Mouse (Mus musculus) spleen, adult 2 months (tissue): ENCODE measurements at regions not wholly inside any gene's neighbourhood (a gene's known extent, or its start where the extent isn't known, plus 50 kb on each side); places are given as distances from the start of the nearest gene placed in this dataset.

ENCODE experiments used
- DNase-seq, 2 experiments: peaks; one replicate each; pipeline versions ENCODE4 v3.0.0 to v3.0.0-alpha.2; 2012 to 2021; ENCODE audit warnings: low spot score in 2 of 2, low read depth in 1 of 2
- H3K27ac ChIP-seq: fragments of 200-500 bp; 2 replicates; pipeline ENCODE4 v1.5.1; 2012; ENCODE audit warnings: low read length, inconsistent platforms; ENCODE audit not compliant: insufficient read depth
- H3K27me3 ChIP-seq: fragments of 200-500 bp; 2 replicates; pipeline ENCODE4 v1.6.1; 2012; ENCODE audit warnings: mild to moderate bottlenecking, moderate library complexity, low read length, inconsistent platforms; ENCODE audit not compliant: control insufficient read depth, insufficient read depth
- H3K36me3 ChIP-seq: fragments of 200-500 bp; 2 replicates; pipeline ENCODE4 v1.6.1; 2012; ENCODE audit warnings: mild to moderate bottlenecking, low read length, inconsistent platforms; ENCODE audit not compliant: control insufficient read depth, insufficient read depth
- H3K4me1 ChIP-seq: fragments of 200-500 bp; 2 replicates; pipeline ENCODE4 v1.6.1; 2011; ENCODE audit warnings: inconsistent platforms; ENCODE audit not compliant: control insufficient read depth, insufficient read depth, insufficient read length
- H3K4me3 ChIP-seq: fragments of 200-500 bp; 2 replicates; pipeline ENCODE4 v1.5.1; 2011; ENCODE audit warnings: mild to moderate bottlenecking, inconsistent platforms; ENCODE audit not compliant: insufficient read depth, insufficient read length; ENCODE audit errors: extremely low read depth
- CTCF ChIP-seq: fragments of 200-500 bp; IDR thresholded peaks from 2 replicates; pipeline ENCODE4 v1.5.1; 2011; ENCODE audit warnings: mild to moderate bottlenecking, inconsistent platforms; ENCODE audit not compliant: insufficient read depth, insufficient read length, insufficient replicate concordance; ENCODE audit errors: extremely low read depth
- POLR2A ChIP-seq: fragments of 200-500 bp; IDR thresholded peaks from 2 replicates; pipeline ENCODE4 v1.6.1; 2011; ENCODE audit warnings: low read depth, low read length, inconsistent platforms
- whole genome bisulfite sequencing: fragments of 180-500 bp; shearing (Covaris S2); methylation state at CpG from one replicate; pipeline ENCODE4 v1.1.7; 2018; 5-methylcytosine and 5-hydroxymethylcytosine counted together

- no peak overlapping the region for H3K27ac ChIP-seq
- H3K27me3 ChIP-seq = no peaks in the 10 kb centered on the region
- 90% methylated on average over 11 of the region's 11 CpGs for whole genome bisulfite sequencing
- H3K4me1 ChIP-seq = no peaks in the 10 kb centered on the region
- H3K36me3 ChIP-seq = no peaks in the 10 kb centered on the region
- DNase-seq = no peak
- H3K4me3 ChIP-seq = no peak overlapping the region
- TF ChIP-seq POLR2A (no peak), CTCF (no peak)
Measured at GRCm38 (mm10) chr7:130041402-130041965, 449.8 kb downstream of the Wdr11 start.

DNA sequence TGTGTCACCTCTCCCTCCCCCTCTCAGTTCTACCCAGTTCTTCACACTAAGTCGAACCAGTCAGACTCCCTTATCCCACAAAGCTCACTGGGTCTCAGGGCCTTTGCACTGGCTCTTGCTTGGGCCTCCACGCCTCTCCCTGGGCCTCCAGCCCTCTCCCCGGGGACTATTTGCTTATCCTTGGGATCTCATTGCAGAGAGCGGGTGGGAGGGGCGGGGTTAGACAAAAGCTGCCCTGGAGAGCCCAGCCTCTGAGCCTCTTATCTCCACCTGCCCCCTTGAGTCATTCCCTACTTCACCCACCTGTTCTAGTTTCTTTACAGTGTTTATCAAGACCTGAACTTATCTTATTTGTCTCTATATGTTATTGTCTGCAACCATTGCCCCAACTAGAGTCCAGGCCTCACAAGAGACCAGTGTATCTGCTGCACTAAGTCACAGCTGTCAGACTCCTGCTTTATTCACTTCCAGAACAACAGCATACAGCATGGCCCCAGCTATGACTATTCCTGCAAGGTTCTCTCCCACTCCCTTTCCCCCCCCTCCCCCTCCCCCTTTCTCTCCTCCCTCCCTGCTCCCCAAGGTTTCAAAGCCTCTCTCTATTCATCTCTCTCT lies 450.7 kb downstream of the Wdr11 start:
- TF ChIP-seq CTCF (no peak), POLR2A (no peak)
- Histone ChIP-seq H3K36me3 (no peaks in the 10 kb centered on the region), H3K4me1 (no peaks in the 10 kb centered on the region), H3K27me3 (no peaks in the 10 kb centered on the region), H3K4me3 (no peak overlapping the region), H3K27ac (no peak overlapping the region)
- DNase-seq = no peak
- WGBS = 81% methylated on average over 5 of the region's 5 CpGs

GRCm38 (mm10) chr7:130043397-130044234 lies 452.0 kb downstream of the Wdr11 start:
- no peak overlapping the region for H3K27ac ChIP-seq
- TF ChIP-seq CTCF (no peak), POLR2A (no peak)
- no peaks in the 10 kb centered on the region for H3K36me3 ChIP-seq
- H3K4me1 ChIP-seq = no peaks in the 10 kb centered on the region
- no peaks in the 10 kb centered on the region for H3K27me3 ChIP-seq
- 79% methylated on average over 21 of the region's 21 CpGs for WGBS
- no peak overlapping the region for H3K4me3 ChIP-seq
- DNase-seq = no peak

GRCm38 (mm10) chr7:130044235-130044553 lies 452.5 kb downstream of the Wdr11 start:
- H3K36me3 ChIP-seq = no peaks in the 10 kb centered on the region
- H3K27me3 ChIP-seq = no peaks in the 10 kb centered on the region
- DNase-seq = no peak
- TF ChIP-seq CTCF (no peak), POLR2A (no peak)
- WGBS = 92% methylated on average over 6 of the region's 6 CpGs
- no peak overlapping the region for H3K27ac ChIP-seq
- H3K4me3 ChIP-seq = no peak overlapping the region
- no peaks in the 10 kb centered on the region for H3K4me1 ChIP-seq

DNA sequence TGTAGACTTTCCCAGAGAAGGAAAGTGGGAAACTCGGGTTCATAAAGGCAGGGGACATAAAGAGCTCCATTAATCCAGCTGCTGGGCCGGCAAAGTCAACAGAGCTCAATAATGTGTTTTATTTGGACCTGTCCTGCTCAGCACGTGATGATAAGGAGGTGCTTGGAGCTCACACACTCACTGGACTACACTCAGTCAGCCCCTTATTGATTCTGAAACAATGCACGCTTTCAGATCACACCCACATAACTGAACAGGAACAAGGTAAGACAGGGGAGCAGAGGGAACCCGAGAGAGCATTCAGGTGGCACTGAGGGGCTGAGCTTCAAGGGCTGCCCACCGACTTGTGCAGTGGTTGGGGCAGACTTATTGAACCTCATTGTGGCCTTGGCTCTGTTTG lies 452.9 kb downstream of the Wdr11 start:
- Histone ChIP-seq H3K4me3 (no peak overlapping the region), H3K27ac (no peak overlapping the region), H3K36me3 (no peaks in the 10 kb centered on the region), H3K27me3 (no peaks in the 10 kb centered on the region), H3K4me1 (no peaks in the 10 kb centered on the region)
- DNase-seq = no peak
- no peak for TF ChIP-seq POLR2A
- no peak for TF ChIP-seq CTCF
- 84% methylated on average over 6 of the region's 6 CpGs for WGBS

DNA sequence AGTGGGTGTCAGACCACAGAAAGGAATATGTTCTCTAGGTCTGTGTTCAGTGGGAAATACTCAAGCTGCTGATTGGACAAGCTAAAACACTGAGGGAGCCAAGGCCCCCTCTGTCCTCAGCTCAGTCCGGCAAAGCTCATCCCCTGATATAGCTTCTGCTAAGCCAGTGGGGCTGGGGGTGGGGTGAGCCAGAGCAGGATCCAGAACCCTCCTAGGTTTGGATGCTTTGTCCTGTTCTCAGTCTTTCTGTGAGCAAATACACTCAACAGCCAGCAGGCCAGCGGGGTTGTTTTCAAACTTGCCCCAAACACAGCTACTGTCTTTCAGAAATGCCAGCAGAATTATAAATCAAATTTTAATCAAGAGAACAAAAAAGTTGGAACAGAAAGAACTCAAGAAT lies 454.4 kb downstream of the Wdr11 start:
- no peak for TF ChIP-seq POLR2A
- TF ChIP-seq CTCF = no peak

More for the DNA sequence above, 454.4 kb downstream of the Wdr11 start:
- no peaks in the 10 kb centered on the region for H3K36me3 ChIP-seq
- no peaks in the 10 kb centered on the region for H3K4me1 ChIP-seq
- DNase-seq = no peak
- no peak overlapping the region for H3K27ac ChIP-seq
- WGBS = 96% methylated on average over 2 of the region's 2 CpGs
- H3K4me3 ChIP-seq = no peak overlapping the region
- no peaks in the 10 kb centered on the region for H3K27me3 ChIP-seq
